ENCODE assay signal across 13 mouse cellular contexts in the genomic region with DNA sequence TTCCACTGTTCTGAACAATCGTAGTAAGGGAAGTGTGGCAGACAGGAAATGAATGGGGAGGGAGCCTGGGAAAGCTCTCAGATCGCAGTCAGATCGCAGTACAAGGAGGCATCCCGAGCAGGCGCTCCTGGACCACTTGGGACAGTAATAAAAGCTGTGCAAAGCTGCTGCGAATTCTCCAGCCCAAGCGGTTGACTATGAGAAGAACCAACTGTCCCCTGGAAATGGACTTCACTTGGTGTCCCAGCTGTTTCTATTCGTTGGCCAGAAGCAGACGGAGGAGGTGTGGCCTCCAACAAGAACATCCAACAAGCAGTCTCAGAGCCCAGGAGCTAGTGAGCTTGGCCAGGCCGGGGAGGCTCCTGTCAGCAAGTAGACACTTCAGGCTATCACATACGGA. TPM values are rescaled to one million over a fixed set of nuclear protein-coding genes. Genes with fewer than 3 reads are reported as not detected.
A peak's percentile ranks its signal among the peaks of the same experiment; 100 is the strongest.
DNase-seq lines count a peak whose midpoint lies in the region; ATAC-seq and TF ChIP-seq lines count a peak whose summit lies in the region.
"Had no signal": no experiment of that assay in that cellular context is flagged by ENCODE, and none has a peak within 500 bp of the region (broad histone marks: within the 10 kb centered on the region; RNA-seq: fewer than 3 reads in every experiment).

No protein-coding gene starts in this region.

- no peak for ATAC-seq in liver, embryonic 11.5 days (replicated peaks; ENCODE audit: low FRiP score)
- peak; percentile 84 for ATAC-seq in heart, postnatal 0 days (ENCODE audit: insufficient read depth, low read depth)
- peak; percentile 55; the same call in 1 of the 2 replicates for ATAC-seq in stomach, embryonic 15.5 days (ENCODE audit: insufficient read depth, low FRiP score, low read depth)
- ATAC-seq: hindbrain, postnatal 0 days had no signal

- no peaks in the 10 kb centered on the region for H3K9me3 ChIP-seq in liver, embryonic 11.5 days (ENCODE audit: control insufficient read depth, low read length)
- H3K9me3 ChIP-seq in heart, postnatal 0 days (replicated peaks; ENCODE audit: control insufficient read depth, low read length): no peaks in the 10 kb centered on the region
- no peaks in the 10 kb centered on the region for H3K9me3 ChIP-seq in limb, embryonic 10.5 days (replicated peaks)
- no peaks in the 10 kb centered on the region for H3K9me3 ChIP-seq in stomach, embryonic 15.5 days
- H3K9me3 ChIP-seq: neural tube, embryonic 13.5 days had no signal

- no peak overlapping the region for H3K4me3 ChIP-seq in liver, embryonic 11.5 days (ENCODE audit: low read depth, low read length)
- no peak overlapping the region for H3K4me3 ChIP-seq in heart, postnatal 0 days (ENCODE audit: low read depth, low read length)
- peak overlapping the region; percentile 27; the same call in 1 of the 2 replicates for H3K4me3 ChIP-seq in limb, embryonic 10.5 days
- no peak overlapping the region for H3K4me3 ChIP-seq in stomach, embryonic 15.5 days (replicated peaks)
- H3K4me3 ChIP-seq: erythroblast, embryonic 14.5 days; neural tube, embryonic 13.5 days had no signal

- H3K36me3 ChIP-seq in liver, embryonic 11.5 days (ENCODE audit: control insufficient read depth, insufficient read depth, low read length): no peaks in the 10 kb centered on the region
- no peaks in the 10 kb centered on the region for H3K36me3 ChIP-seq in heart, postnatal 0 days (replicated peaks; ENCODE audit: control insufficient read depth, insufficient read depth, low read length)
- H3K36me3 ChIP-seq in limb, embryonic 10.5 days: no peaks in the 10 kb centered on the region
- no peaks in the 10 kb centered on the region for H3K36me3 ChIP-seq in stomach, embryonic 15.5 days
- H3K36me3 ChIP-seq: neural tube, embryonic 13.5 days had no signal

- no peak for DNase-seq in liver, embryonic 11.5 days (ENCODE audit: low spot score)
- DNase-seq in liver: no peak
- peak; percentile 68 for DNase-seq in heart, postnatal 0 days (ENCODE audit: low spot score)
- DNase-seq in limb, embryonic 10.5 days (ENCODE audit: low spot score): no peak
- DNase-seq in adrenal gland, postnatal 4 days (ENCODE audit: low spot score in 2 of 2): no peak
- no peak for DNase-seq in spleen, adult 18-20 months
- no peak for DNase-seq in urinary bladder, postnatal 10 days (ENCODE audit: low spot score)
- DNase-seq: B cell, adult 2 months; cerebellum, adult 11-12 months had no signal

- 29% methylated on average over 11 of the region's 11 CpGs for WGBS in liver, embryonic 11.5 days
- 12% methylated on average over 11 of the region's 11 CpGs for WGBS in heart, postnatal 0 days
- 23% methylated on average over 11 of the region's 11 CpGs for WGBS in limb, embryonic 10.5 days
- 21% methylated on average over 11 of the region's 11 CpGs for WGBS in stomach, embryonic 15.5 days

- H3K4me2 ChIP-seq in liver, embryonic 11.5 days: 0 out of 2 replicates have a peak overlapping the region, but pooled peaks have one; percentile 23
- H3K4me2 ChIP-seq in heart, postnatal 0 days (ENCODE audit: low read depth, low read length): peak overlapping the region; percentile 28; the same call in 1 of the 2 replicates
- H3K4me2 ChIP-seq in stomach, embryonic 15.5 days: no peak overlapping the region
- H3K4me2 ChIP-seq: neural tube, embryonic 13.5 days had no signal

- no peak for TF ChIP-seq EP300 in heart, postnatal 0 days (IDR thresholded peaks at IDR 0.05; ENCODE audit: low read depth)

- no peak overlapping the region for H3K27ac ChIP-seq in liver, embryonic 11.5 days (ENCODE audit: low read depth, low read length)
- H3K27ac ChIP-seq in heart, postnatal 0 days (ENCODE audit: low read depth): no peak overlapping the region
- peak overlapping the region; percentile 42; the same call in 1 of the 2 replicates for H3K27ac ChIP-seq in limb, embryonic 10.5 days
- peak overlapping the region; percentile 79 for H3K27ac ChIP-seq in stomach, embryonic 15.5 days
- H3K27ac ChIP-seq: hindbrain, postnatal 0 days; neural tube, embryonic 13.5 days had no signal

- H3K27me3 ChIP-seq in liver, embryonic 11.5 days (replicated peaks; ENCODE audit: control insufficient read depth, insufficient read depth, low read length): 0 out of 2 replicates have a peak, but pooled peaks cover 7% of the 10 kb centered on the region
- no peaks in the 10 kb centered on the region for H3K27me3 ChIP-seq in heart, postnatal 0 days (ENCODE audit: control insufficient read depth, insufficient read depth, low read length)
- H3K27me3 ChIP-seq in limb, embryonic 10.5 days (ENCODE audit: low read depth, poor library complexity, severe bottlenecking): peaks cover 22% of the 10 kb centered on the region
- H3K27me3 ChIP-seq in stomach, embryonic 15.5 days (replicated peaks): no peaks in the 10 kb centered on the region
- H3K27me3 ChIP-seq: neural tube, embryonic 13.5 days had no signal

- TF ChIP-seq CTCF in heart, postnatal 0 days (IDR thresholded peaks at IDR 0.05; ENCODE audit: low read depth): no peak

- H3K4me1 ChIP-seq in liver, embryonic 11.5 days (replicated peaks; ENCODE audit: control insufficient read depth, insufficient read depth, low read length): peaks cover 27% of the 10 kb centered on the region
- H3K4me1 ChIP-seq in heart, postnatal 0 days (ENCODE audit: control insufficient read depth, insufficient read depth): no peaks in the 10 kb centered on the region
- peaks cover 30% of the 10 kb centered on the region for H3K4me1 ChIP-seq in limb, embryonic 10.5 days
- H3K4me1 ChIP-seq in stomach, embryonic 15.5 days: peaks cover 13% of the 10 kb centered on the region

- no peak overlapping the region for H3K9ac ChIP-seq in liver, embryonic 11.5 days (ENCODE audit: low read depth, low read length)
- H3K9ac ChIP-seq in heart, postnatal 0 days (replicated peaks; ENCODE audit: low read depth, low read length): no peak overlapping the region
- no peak overlapping the region for H3K9ac ChIP-seq in stomach, embryonic 15.5 days
- H3K9ac ChIP-seq: neural tube, embryonic 13.5 days had no signal

RNA-seq across cellular contexts. Expression of a gene that starts 7.3 kb away (rescaled TPM):
- polyA plus RNA-seq in liver, embryonic 11.5 days (2014; fragmentation: Nextera tagmentation; extraction: Ambion mirVana): 144 and 156 TPM in 2 replicates
- total RNA-seq in heart, postnatal 0 days (2014; rRNA removed; ENCODE audit: low replicate concordance): 60.3 and 82.4 TPM in 2 replicates
- polyA plus RNA-seq in heart, postnatal 0 days (2015; fragmentation: Nextera tagmentation; extraction: Ambion mirVana): 26.4 and 30.7 TPM in 2 replicates
- polyA plus RNA-seq in limb, embryonic 10.5 days (2016; fragmentation: Nextera tagmentation; extraction: Ambion mirVana): 138 and 172 TPM in 2 replicates
- 73.3 and 79.9 TPM in 2 replicates for polyA plus RNA-seq in stomach, embryonic 15.5 days (2015; fragmentation: Nextera tagmentation; extraction: Ambion mirVana)
- total RNA-seq in adrenal gland, postnatal 4 days (2021): 10 to 100 TPM; 66.6 to 71.5 TPM

RNA-seq across cellular contexts. Expression of a gene that starts 15.7 kb away (rescaled TPM):
- polyA plus RNA-seq in liver, embryonic 11.5 days (2014; fragmentation: Nextera tagmentation; extraction: Ambion mirVana): 104 and 116 TPM in 2 replicates
- total RNA-seq in heart, postnatal 0 days (2014; rRNA removed; ENCODE audit: low replicate concordance): 68.1 and 113 TPM in 2 replicates
- 86.6 and 96.7 TPM in 2 replicates for polyA plus RNA-seq in heart, postnatal 0 days (2015; fragmentation: Nextera tagmentation; extraction: Ambion mirVana)
- 60.9 and 64.4 TPM in 2 replicates for polyA plus RNA-seq in limb, embryonic 10.5 days (2016; fragmentation: Nextera tagmentation; extraction: Ambion mirVana)
- 86.2 and 94.3 TPM in 2 replicates for polyA plus RNA-seq in stomach, embryonic 15.5 days (2015; fragmentation: Nextera tagmentation; extraction: Ambion mirVana)
- total RNA-seq in adrenal gland, postnatal 4 days (2021): 100 to 1,000 TPM; 102 to 104 TPM

RNA-seq across cellular contexts. Expression of a gene that starts 57.3 kb away (rescaled TPM):
- polyA plus RNA-seq in liver, embryonic 11.5 days (2014; fragmentation: Nextera tagmentation; extraction: Ambion mirVana): 112 and 129 TPM in 2 replicates
- total RNA-seq in heart, postnatal 0 days (2014; rRNA removed; ENCODE audit: low replicate concordance): 8.4 and 17.1 TPM in 2 replicates
- polyA plus RNA-seq in heart, postnatal 0 days (2015; fragmentation: Nextera tagmentation; extraction: Ambion mirVana): 44.7 and 46.0 TPM in 2 replicates
- 41.2 and 43.5 TPM in 2 replicates for polyA plus RNA-seq in limb, embryonic 10.5 days (2016; fragmentation: Nextera tagmentation; extraction: Ambion mirVana)
- polyA plus RNA-seq in stomach, embryonic 15.5 days (2015; fragmentation: Nextera tagmentation; extraction: Ambion mirVana): 77.1 and 92.8 TPM in 2 replicates
- total RNA-seq in adrenal gland, postnatal 4 days (2021): 10 to 100 TPM; 72.1 to 74.5 TPM

Comparison
In these comparisons a context has a peak if more than half of its experiments do, and no peak if none do; other contexts are left out.
1. H3K27ac ChIP-seq: peak in limb, embryonic 10.5 days (single experiment) and stomach, embryonic 15.5 days (single experiment); none in liver, embryonic 11.5 days (single experiment) and heart, postnatal 0 days (single experiment).